Mouse (Mus musculus) midbrain, embryonic 15.5 days (tissue): ENCODE results near the gene Olfr1373. TPM values are rescaled to one million over a fixed set of nuclear protein-coding genes. Genes with fewer than 3 reads are reported as not detected.
A peak's percentile ranks its signal among the peaks of the same experiment; 100 is the strongest.
"Not testable (repeated sequence)": the region's sequence is repeated elsewhere in the genome, so short reads cannot be mapped to it uniquely, and the experiment has no call there.

Experiments
- ATAC-seq: fragments of 200-750 bp; cut with Nextera tagmentation; replicated peaks from 2 replicates; pipeline ENCODE4 v1.8.0; 2017; ENCODE audit warnings: moderate TSS enrichment
- H3K27ac ChIP-seq: fragments of 300-500 bp; sonication (generic); 2 replicates; pipeline ENCODE4 v1.5.1; 2015; ENCODE audit warnings: mild to moderate bottlenecking, inconsistent platforms
- H3K27me3 ChIP-seq: fragments of 300-500 bp; sonication (generic); replicated peaks from 2 replicates; pipeline ENCODE4 v1.6.1; 2015; ENCODE audit warnings: inconsistent platforms
- H3K36me3 ChIP-seq: fragments of 300-500 bp; sonication (generic); replicated peaks from 2 replicates; pipeline ENCODE4 v1.6.1; 2015; ENCODE audit warnings: inconsistent platforms
- H3K4me1 ChIP-seq: fragments of 300-500 bp; sonication (generic); 2 replicates; pipeline ENCODE4 v1.6.1; 2015; ENCODE audit warnings: inconsistent platforms
- H3K4me2 ChIP-seq: fragments of 300-500 bp; sonication (generic); 2 replicates; pipeline ENCODE4 v1.6.1; 2015; ENCODE audit warnings: inconsistent platforms, mild to moderate bottlenecking, moderate library complexity
- H3K4me3 ChIP-seq: fragments of 300-500 bp; sonication (generic); 2 replicates; pipeline ENCODE4 v1.5.1; 2015; ENCODE audit warnings: mild to moderate bottlenecking, inconsistent platforms
- H3K9ac ChIP-seq: fragments of 300-500 bp; sonication (generic); 2 replicates; pipeline ENCODE4 v1.6.1; 2015; ENCODE audit warnings: mild to moderate bottlenecking, inconsistent platforms
- H3K9me3 ChIP-seq: fragments of 300-500 bp; sonication (generic); 2 replicates; pipeline ENCODE4 v1.6.1; 2016; ENCODE audit warnings: inconsistent platforms
- WGBS: fragments of 180-500 bp; shearing (Covaris S2); methylation state at CpG from one replicate; pipeline ENCODE4 v1.1.7; 2015; ENCODE audit warnings: mixed read lengths; 5-methylcytosine and 5-hydroxymethylcytosine counted together
- polyA plus RNA-seq: library from polyadenylated mRNA; unstranded; fragments of >200 nt; fragmentation: Nextera tagmentation; extraction: Ambion mirVana; gene quantifications from 2 replicates; pipeline ENCODE4 v1.2.1, GENCODE M21; 2015

The Olfr1373 gene
- not detected in 2 replicates for polyA plus RNA-seq

GRCm38 (mm10) chr11:52145428-52145827, at the start of gene Olfr1373:
Gene Olfr1373, minus strand, starts transcription at chr11:52145528.
- H3K4me3 ChIP-seq, H3K27ac ChIP-seq, ATAC-seq, H3K27me3 ChIP-seq, H3K4me1 ChIP-seq, H3K9me3 ChIP-seq, H3K9ac ChIP-seq, H3K4me2 ChIP-seq, H3K36me3 ChIP-seq: not testable (repeated sequence)
- 95% methylated on average over 1 of the region's 1 CpGs for WGBS

- not testable (repeated sequence) for H3K27ac ChIP-seq
These were observed 35.3 kb upstream of the Olfr1373 start for GRCm38 (mm10) chr11:52180651-52181050.

GRCm38 (mm10) chr11:52179897-52180296, 34.6 kb upstream of the Olfr1373 start:
- H3K4me1 ChIP-seq, H3K4me3 ChIP-seq, H3K4me2 ChIP-seq, H3K27me3 ChIP-seq, H3K27ac ChIP-seq, ATAC-seq, H3K36me3 ChIP-seq, H3K9ac ChIP-seq, H3K9me3 ChIP-seq: not testable (repeated sequence)
- 86% methylated on average over 2 of the region's 3 CpGs for WGBS

More at GRCm38 (mm10) chr11:52180651-52181050, 35.3 kb upstream of the Olfr1373 start:
- WGBS, result 91% methylated on average over 4 of the region's 4 CpGs
- not testable (repeated sequence) for H3K4me2 ChIP-seq, H3K27me3 ChIP-seq, H3K9ac ChIP-seq, H3K9me3 ChIP-seq, ATAC-seq, H3K4me3 ChIP-seq, H3K4me1 ChIP-seq, H3K36me3 ChIP-seq

GRCm38 (mm10) chr11:52168461-52168860, 23.1 kb upstream of the Olfr1373 start:
- peaks cover 11% of the 10 kb centered on the region for H3K4me1 ChIP-seq
- peaks cover 32% of the 10 kb centered on the region for H3K27me3 ChIP-seq
- H3K9ac ChIP-seq, result peak overlapping the region; percentile 17; the same call in 1 of the 2 replicates
- no peaks in the 10 kb centered on the region for H3K36me3 ChIP-seq
- H3K9me3 ChIP-seq, result no peaks in the 10 kb centered on the region
- WGBS, result 18% methylated on average over 12 of the region's 12 CpGs
- ATAC-seq, result no peak
- no peak overlapping the region for H3K27ac ChIP-seq
- H3K4me2 ChIP-seq, result peak overlapping the region; percentile 67
- peak overlapping the region; percentile 41 for H3K4me3 ChIP-seq

GRCm38 (mm10) chr11:52167901-52168302, 22.6 kb upstream of the Olfr1373 start:
- peak overlapping the region; percentile 17; the same call in 1 of the 2 replicates for H3K9ac ChIP-seq
- ATAC-seq, result peak; percentile 58; the same call in 1 of the 2 replicates

GRCm38 (mm10) chr11:52167126-52167525, 21.8 kb upstream of the Olfr1373 start:
- no peak overlapping the region for H3K4me3 ChIP-seq
- H3K27ac ChIP-seq, result no peak overlapping the region
- no peaks in the 10 kb centered on the region for H3K36me3 ChIP-seq
- H3K4me1 ChIP-seq, result peaks cover 11% of the 10 kb centered on the region
- ATAC-seq, result no peak
- H3K9me3 ChIP-seq, result no peaks in the 10 kb centered on the region
- peaks cover 32% of the 10 kb centered on the region for H3K27me3 ChIP-seq
- H3K9ac ChIP-seq, result no peak overlapping the region
- 1% methylated on average over 21 of the region's 21 CpGs for WGBS
- no peak overlapping the region for H3K4me2 ChIP-seq

More at GRCm38 (mm10) chr11:52167901-52168302, 22.6 kb upstream of the Olfr1373 start:
- 2% methylated on average over 35 of the region's 42 CpGs for WGBS
- Histone ChIP-seq H3K4me2 (peak overlapping the region; percentile 67), H3K4me3 (peak overlapping the region; percentile 41), H3K27me3 (peaks cover 32% of the 10 kb centered on the region), H3K4me1 (peaks cover 11% of the 10 kb centered on the region)
- H3K9me3 ChIP-seq, H3K36me3 ChIP-seq, H3K27ac ChIP-seq: not testable (repeated sequence)

- H3K36me3 ChIP-seq, result no peaks in the 10 kb centered on the region
- H3K9me3 ChIP-seq, result no peaks in the 10 kb centered on the region
- H3K27ac ChIP-seq, result no peak overlapping the region
- WGBS, result 40% methylated on average over 10 of the region's 10 CpGs
- no peak overlapping the region for H3K4me3 ChIP-seq
- H3K9ac ChIP-seq, result no peak overlapping the region
- H3K4me1 ChIP-seq, result peaks cover 11% of the 10 kb centered on the region
- H3K27me3 ChIP-seq, result peaks cover 26% of the 10 kb centered on the region
- H3K4me2 ChIP-seq, result no peak overlapping the region
- ATAC-seq, result no peak
These were observed 18.6 kb upstream of the Olfr1373 start for GRCm38 (mm10) chr11:52163926-52164325.

- 0 out of 2 replicates have a peak, but pooled peaks have one; percentile 72 for ATAC-seq
- not testable (repeated sequence) for H3K4me3 ChIP-seq, H3K27ac ChIP-seq, H3K4me1 ChIP-seq, H3K36me3 ChIP-seq, H3K4me2 ChIP-seq, H3K9ac ChIP-seq, H3K27me3 ChIP-seq, H3K9me3 ChIP-seq
- 38% methylated on average over 4 of the region's 4 CpGs for WGBS
These were observed 1.7 kb downstream of the Olfr1373 start for GRCm38 (mm10) chr11:52143675-52144074.

GRCm38 (mm10) chr11:52130451-52131068, 14.8 kb downstream of the Olfr1373 start:
- 0 out of 2 replicates have a peak, but pooled peaks have one; percentile 50 for ATAC-seq
- Histone ChIP-seq H3K4me3 (no peak overlapping the region), H3K4me2 (no peak overlapping the region), H3K27me3 (no peaks in the 10 kb centered on the region), H3K9me3 (peaks cover 2% of the 10 kb centered on the region; the same call in 1 of the 2 replicates), H3K36me3 (no peaks in the 10 kb centered on the region), H3K4me1 (no peaks in the 10 kb centered on the region), H3K9ac (no peak overlapping the region), H3K27ac (no peak overlapping the region)
- WGBS, result 85% methylated on average over 7 of the region's 7 CpGs

- ATAC-seq, result no peak; the same call in 1 of the 2 replicates
- Histone ChIP-seq H3K9me3 (peaks cover 2% of the 10 kb centered on the region; the same call in 1 of the 2 replicates), H3K4me2 (no peak overlapping the region), H3K27ac (0 out of 2 replicates have a peak overlapping the region, but pooled peaks have one; percentile 21), H3K9ac (no peak overlapping the region), H3K4me1 (no peaks in the 10 kb centered on the region), H3K36me3 (no peaks in the 10 kb centered on the region; the same call in 1 of the 2 replicates), H3K4me3 (no peak overlapping the region), H3K27me3 (no peaks in the 10 kb centered on the region)
- WGBS, result 67% methylated on average over 10 of the region's 10 CpGs
These were observed 15.5 kb downstream of the Olfr1373 start for GRCm38 (mm10) chr11:52129621-52130450.

- H3K36me3 ChIP-seq, result peaks cover 3% of the 10 kb centered on the region; the same call in 1 of the 2 replicates
- H3K4me1 ChIP-seq, result no peaks in the 10 kb centered on the region
- no peaks in the 10 kb centered on the region for H3K27me3 ChIP-seq
- peaks cover 2% of the 10 kb centered on the region; the same call in 1 of the 2 replicates for H3K9me3 ChIP-seq
- H3K27ac ChIP-seq, result 0 out of 2 replicates have a peak overlapping the region, but pooled peaks have one; percentile 21
- no peak overlapping the region for H3K9ac ChIP-seq
- WGBS, result 17% methylated on average over 3 of the region's 3 CpGs
- no peak overlapping the region for H3K4me3 ChIP-seq
- no peak overlapping the region for H3K4me2 ChIP-seq
- no peak for ATAC-seq
These were observed 16.2 kb downstream of the Olfr1373 start for GRCm38 (mm10) chr11:52129171-52129570.
